Mouse (Mus musculus) liver, embryonic 15.5 days (tissue): Measurements from ENCODE around the gene Rcor1. TPM values are rescaled to one million over a fixed set of nuclear protein-coding genes. Genes with fewer than 3 reads are reported as not detected.

Experiments used
- ATAC-seq: fragments of 200-750 bp; cut with Nextera tagmentation; 2 replicates; pipeline ENCODE4 v1.8.0; 2017; ENCODE audit warnings: moderate number of reproducible peaks, mild to moderate bottlenecking, moderate library complexity; ENCODE audit not compliant: insufficient read depth
- H3K27ac ChIP-seq: fragments of 300-500 bp; sonication (generic); replicated peaks from 2 replicates; pipeline ENCODE4 v1.5.1; 2015; ENCODE audit warnings: mild to moderate bottlenecking, inconsistent platforms
- H3K27me3 ChIP-seq: fragments of 300-500 bp; sonication (generic); 2 replicates; pipeline ENCODE4 v1.6.1; 2015; ENCODE audit warnings: mild to moderate bottlenecking, inconsistent platforms
- H3K36me3 ChIP-seq: fragments of 300-500 bp; sonication (generic); replicated peaks from 2 replicates; pipeline ENCODE4 v1.6.1; 2015; ENCODE audit warnings: moderate library complexity, mild to moderate bottlenecking, inconsistent platforms
- H3K4me1 ChIP-seq: fragments of 300-500 bp; sonication (generic); replicated peaks from 2 replicates; pipeline ENCODE4 v1.6.1; 2015; ENCODE audit warnings: inconsistent platforms
- H3K4me2 ChIP-seq: fragments of 300-500 bp; sonication (generic); 2 replicates; pipeline ENCODE4 v1.6.1; 2015; ENCODE audit warnings: moderate library complexity, mild to moderate bottlenecking, inconsistent platforms
- H3K4me3 ChIP-seq: fragments of 300-500 bp; sonication (generic); replicated peaks from 2 replicates; pipeline ENCODE4 v1.5.1; 2015; ENCODE audit warnings: mild to moderate bottlenecking, inconsistent platforms
- H3K9ac ChIP-seq: fragments of 300-500 bp; sonication (generic); 2 replicates; pipeline ENCODE4 v1.6.1; 2015; ENCODE audit warnings: moderate library complexity, mild to moderate bottlenecking, inconsistent platforms
- H3K9me3 ChIP-seq: fragments of 300-500 bp; sonication (generic); replicated peaks from 2 replicates; pipeline ENCODE4 v1.6.1; 2016; ENCODE audit warnings: inconsistent platforms
- WGBS: fragments of 180-500 bp; shearing (Covaris S2); methylation state at CpG from one replicate; pipeline ENCODE4 v1.1.7; 2015; ENCODE audit warnings: mixed read lengths; ENCODE audit not compliant: insufficient replicate concordance; 5-methylcytosine and 5-hydroxymethylcytosine counted together
- polyA plus RNA-seq: library from polyadenylated mRNA; unstranded; fragments of >200 nt; fragmentation: Nextera tagmentation; extraction: Ambion mirVana; gene quantifications from 2 replicates; pipeline ENCODE4 v1.2.1, GENCODE M21; 2015

The Rcor1 gene
- polyA plus RNA-seq, 1 experiment from 2014 or later = 4.6 TPM

DNA sequence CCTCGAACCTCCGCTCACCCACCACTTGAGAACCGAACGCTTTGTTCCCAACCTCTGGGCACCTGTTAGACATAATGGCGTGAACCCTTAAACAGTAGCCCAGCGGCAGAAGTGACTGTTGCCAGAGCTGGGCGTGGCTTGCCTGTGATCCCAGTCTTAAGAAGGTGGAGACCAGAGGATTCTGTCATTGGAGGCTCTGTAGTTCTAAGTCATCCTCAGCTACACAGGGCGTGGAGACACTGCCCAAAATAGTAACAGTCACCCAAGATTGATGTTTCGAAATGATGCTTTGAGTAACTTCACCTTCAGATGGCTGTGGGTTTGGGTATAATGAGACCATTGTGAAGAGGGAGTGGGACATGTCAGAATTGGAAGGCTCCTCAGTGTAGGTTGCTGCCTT, 35.0 kb upstream of the Rcor1 start:
- no peaks in the 10 kb centered on the region for H3K36me3 ChIP-seq
- 49% methylated on average over 9 of the region's 9 CpGs for WGBS
- no peak overlapping the region for H3K4me2 ChIP-seq
- H3K27ac ChIP-seq = 0 out of 2 replicates have a peak overlapping the region, but pooled peaks have one; percentile 10
- ATAC-seq = no peak
- H3K4me3 ChIP-seq = no peak overlapping the region
- no peaks in the 10 kb centered on the region for H3K27me3 ChIP-seq
- H3K9ac ChIP-seq = no peak overlapping the region
- peaks cover 65% of the 10 kb centered on the region for H3K4me1 ChIP-seq
- no peaks in the 10 kb centered on the region for H3K9me3 ChIP-seq

DNA sequence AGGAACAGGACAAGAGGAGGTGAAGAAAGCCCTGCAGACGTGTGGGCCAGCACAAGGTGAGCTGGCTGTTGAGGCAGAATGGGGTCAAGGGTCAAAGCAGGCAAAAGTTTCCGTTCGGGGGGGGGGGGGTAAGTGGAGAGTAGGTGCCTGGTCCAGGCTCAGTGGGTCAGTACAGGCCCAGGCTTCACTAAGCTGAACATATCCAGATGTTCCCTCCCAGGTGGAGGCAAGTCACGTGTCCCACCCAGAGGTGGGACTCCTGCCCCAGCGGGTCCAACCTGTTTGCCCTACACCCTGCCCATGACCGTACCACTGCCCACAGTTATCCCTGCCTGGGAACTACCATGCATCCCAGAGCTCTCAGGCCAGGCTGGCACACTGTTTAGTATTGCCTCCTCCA, 33.3 kb upstream of the Rcor1 start:
- no peaks in the 10 kb centered on the region for H3K36me3 ChIP-seq
- no peak overlapping the region for H3K4me2 ChIP-seq
- ATAC-seq = no peak
- 66% methylated on average over 6 of the region's 6 CpGs for WGBS
- no peak overlapping the region for H3K27ac ChIP-seq
- no peaks in the 10 kb centered on the region for H3K9me3 ChIP-seq
- no peaks in the 10 kb centered on the region for H3K27me3 ChIP-seq
- peaks cover 65% of the 10 kb centered on the region for H3K4me1 ChIP-seq
- no peak overlapping the region for H3K9ac ChIP-seq
- no peak overlapping the region for H3K4me3 ChIP-seq

DNA sequence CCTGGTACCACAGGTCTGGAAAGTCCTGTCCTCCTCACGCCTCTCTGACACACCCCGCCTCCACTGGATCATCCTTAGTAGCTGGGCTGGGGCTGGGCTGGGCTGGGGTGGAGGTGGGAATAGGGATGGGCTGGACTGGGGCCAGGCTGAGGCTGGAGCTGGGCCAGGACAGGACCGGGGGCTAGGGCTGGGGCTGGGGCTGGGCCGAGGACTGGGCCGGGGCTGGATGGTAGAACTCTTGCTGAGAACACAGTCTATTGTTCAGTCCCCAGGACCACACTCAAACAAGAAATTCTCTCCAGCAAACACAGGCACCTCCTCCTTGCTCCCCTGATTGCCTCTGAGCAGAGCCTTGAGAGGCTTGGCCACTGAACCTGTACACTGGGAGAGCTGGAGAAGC, 32.8 kb upstream of the Rcor1 start:
- H3K4me1 ChIP-seq = peaks cover 65% of the 10 kb centered on the region
- no peak overlapping the region for H3K4me3 ChIP-seq
- H3K27ac ChIP-seq = peak overlapping the region; percentile 19; the same call in 1 of the 2 replicates
- no peaks in the 10 kb centered on the region for H3K36me3 ChIP-seq
- H3K9ac ChIP-seq = no peak overlapping the region
- no peak for ATAC-seq
- H3K27me3 ChIP-seq = no peaks in the 10 kb centered on the region
- no peak overlapping the region for H3K4me2 ChIP-seq
- no peaks in the 10 kb centered on the region for H3K9me3 ChIP-seq
- WGBS = 82% methylated on average over 5 of the region's 5 CpGs

DNA sequence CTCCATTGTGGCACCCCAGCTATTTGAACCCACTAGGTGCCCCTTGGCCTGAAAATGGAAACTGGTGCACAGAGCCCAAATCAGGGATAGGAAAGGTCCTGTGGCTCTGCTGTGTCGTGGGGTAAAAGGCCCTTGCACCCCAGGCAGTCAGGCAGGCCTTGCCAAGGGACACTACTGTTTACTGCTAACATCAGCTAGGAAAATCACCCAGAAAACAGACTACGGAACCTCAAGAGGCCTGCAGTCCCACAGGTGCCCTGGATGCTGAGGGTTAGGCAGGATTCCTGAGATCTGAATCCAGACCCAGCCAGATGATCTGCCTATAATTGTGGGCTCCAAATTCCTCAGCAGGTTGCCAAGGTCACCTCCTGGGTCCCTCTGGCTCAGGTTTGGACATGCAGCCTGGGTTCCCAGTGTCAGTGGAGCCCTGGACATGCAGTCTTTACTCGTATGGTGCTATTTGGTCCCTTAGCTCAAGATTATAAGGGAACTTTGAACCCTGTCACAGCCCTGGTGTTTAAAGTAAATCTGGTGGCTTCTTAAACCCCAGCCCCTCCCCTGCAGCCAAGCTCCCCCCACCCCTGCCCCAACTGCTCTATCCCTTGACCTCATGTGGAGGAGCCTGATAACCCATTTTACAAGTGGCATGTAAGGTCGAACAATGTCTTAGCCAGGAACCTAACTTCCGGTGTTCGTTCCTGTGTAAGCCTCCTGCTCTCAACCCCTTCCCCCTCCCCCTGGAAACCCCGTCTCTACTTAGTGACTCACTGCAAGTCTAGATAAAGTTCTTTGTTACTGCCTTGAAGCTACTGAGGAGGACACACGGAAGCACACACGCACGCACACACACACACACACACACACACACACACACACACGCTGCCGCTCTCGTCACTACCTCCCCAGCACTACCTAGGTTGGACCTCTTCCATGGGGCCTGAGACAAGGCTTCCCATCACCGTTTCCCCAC, 31.7 kb upstream of the Rcor1 start:
- Histone ChIP-seq H3K27ac (peak overlapping the region; percentile 71), H3K4me3 (no peak overlapping the region), H3K4me1 (peaks cover 65% of the 10 kb centered on the region), H3K9me3 (no peaks in the 10 kb centered on the region), H3K36me3 (no peaks in the 10 kb centered on the region), H3K9ac (no peak overlapping the region), H3K27me3 (no peaks in the 10 kb centered on the region), H3K4me2 (peak overlapping the region; percentile 29)
- WGBS = 23% methylated on average over 14 of the region's 14 CpGs
- ATAC-seq = peak; percentile 64

DNA sequence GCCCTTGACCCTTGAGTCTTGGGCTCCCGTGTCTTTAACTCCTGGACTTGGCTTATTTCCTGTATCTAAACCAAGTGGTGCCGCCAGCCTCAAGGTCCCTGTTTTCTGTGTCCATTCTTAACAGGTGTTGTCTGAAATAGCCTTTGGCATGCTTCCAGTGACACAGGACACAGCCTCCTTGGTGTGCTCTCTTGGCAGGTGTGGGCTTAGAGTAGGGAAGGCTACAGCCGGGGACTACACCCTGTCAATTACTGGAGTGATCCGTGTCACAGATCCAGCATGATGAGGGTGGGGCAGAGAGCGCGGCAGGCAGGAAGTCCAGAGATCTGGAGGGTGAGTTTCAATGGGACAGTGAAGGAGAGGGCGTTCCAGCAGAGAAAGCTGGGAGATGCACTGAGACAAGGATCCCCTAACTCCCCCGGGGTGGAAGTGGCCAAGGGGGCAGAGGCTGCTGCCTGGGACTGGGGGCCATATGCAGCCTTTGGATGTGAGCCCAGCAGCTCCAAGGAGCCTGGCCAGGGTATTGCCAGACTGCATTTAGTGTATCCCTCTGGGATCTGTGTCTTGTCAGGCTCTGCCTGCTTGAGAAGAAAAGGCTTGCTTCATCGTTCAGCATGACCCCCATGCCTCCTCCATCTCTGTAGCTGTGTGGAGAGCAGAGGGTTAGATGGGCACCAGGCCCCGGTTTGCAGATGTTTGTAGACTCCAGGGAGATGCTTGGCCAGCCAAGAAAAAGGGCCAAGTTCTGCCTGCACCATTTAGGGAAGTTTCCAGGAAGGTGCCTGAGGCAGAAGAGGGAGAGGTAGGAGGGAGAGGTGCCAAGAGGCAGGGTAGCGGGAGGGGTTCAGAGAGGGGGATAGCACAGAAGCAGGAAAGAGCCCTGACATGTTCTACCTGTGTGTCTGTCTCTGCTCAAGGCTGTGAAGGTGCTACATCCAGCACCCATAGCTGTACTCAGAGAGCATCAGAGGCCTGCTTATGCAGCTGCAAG, 30.4 kb upstream of the Rcor1 start:
- peaks cover 64% of the 10 kb centered on the region for H3K4me1 ChIP-seq
- H3K27ac ChIP-seq = peak overlapping the region; percentile 71
- no peak overlapping the region for H3K9ac ChIP-seq
- H3K27me3 ChIP-seq = no peaks in the 10 kb centered on the region
- H3K9me3 ChIP-seq = no peaks in the 10 kb centered on the region
- H3K36me3 ChIP-seq = no peaks in the 10 kb centered on the region
- WGBS = 46% methylated on average over 11 of the region's 11 CpGs
- peak overlapping the region; percentile 13; the same call in 1 of the 2 replicates for H3K4me2 ChIP-seq
- no peak overlapping the region for H3K4me3 ChIP-seq
- ATAC-seq = 0 out of 2 replicates have a peak, but pooled peaks have one; percentile 28

DNA sequence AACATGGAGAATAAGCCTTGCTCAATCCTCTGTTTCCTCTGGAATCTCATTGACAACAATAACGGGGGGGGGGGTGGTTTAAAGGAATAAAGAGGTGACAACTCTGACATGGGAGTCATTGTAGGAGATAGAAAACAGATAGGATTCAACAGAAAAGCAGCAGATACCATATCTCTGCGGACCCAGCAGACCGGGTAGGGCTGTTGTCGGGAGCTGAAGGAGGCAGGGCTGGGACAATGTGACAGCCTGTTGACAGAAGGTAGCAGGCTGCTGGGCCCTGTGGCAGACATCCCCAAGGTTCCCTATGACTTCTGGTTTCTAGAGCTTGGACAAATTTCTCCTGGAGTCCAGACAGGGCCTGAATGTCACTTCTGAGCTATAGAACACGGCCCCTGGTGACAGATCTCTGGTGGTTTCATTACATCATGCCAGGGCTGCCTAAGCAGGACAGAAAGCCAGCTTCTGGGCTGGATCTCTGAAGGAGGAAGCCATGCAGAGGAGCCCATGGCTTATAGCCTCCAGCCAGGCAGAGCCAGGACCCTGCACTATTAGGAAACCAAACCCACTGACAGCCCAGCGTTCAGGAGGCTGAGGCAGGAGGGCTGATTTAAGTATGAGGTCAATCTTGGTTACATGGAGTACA, 29.4 kb upstream of the Rcor1 start:
- no peaks in the 10 kb centered on the region for H3K36me3 ChIP-seq
- no peak overlapping the region for H3K4me3 ChIP-seq
- H3K27ac ChIP-seq = peak overlapping the region; percentile 71
- no peaks in the 10 kb centered on the region for H3K27me3 ChIP-seq
- no peaks in the 10 kb centered on the region for H3K9me3 ChIP-seq
- peak overlapping the region; percentile 13; the same call in 1 of the 2 replicates for H3K4me2 ChIP-seq
- peak; percentile 60 for ATAC-seq
- no peak overlapping the region; the same call in 1 of the 2 replicates for H3K9ac ChIP-seq
- peaks cover 55% of the 10 kb centered on the region for H3K4me1 ChIP-seq
- whole genome bisulfite sequencing = 22% methylated on average over 6 of the region's 6 CpGs

DNA sequence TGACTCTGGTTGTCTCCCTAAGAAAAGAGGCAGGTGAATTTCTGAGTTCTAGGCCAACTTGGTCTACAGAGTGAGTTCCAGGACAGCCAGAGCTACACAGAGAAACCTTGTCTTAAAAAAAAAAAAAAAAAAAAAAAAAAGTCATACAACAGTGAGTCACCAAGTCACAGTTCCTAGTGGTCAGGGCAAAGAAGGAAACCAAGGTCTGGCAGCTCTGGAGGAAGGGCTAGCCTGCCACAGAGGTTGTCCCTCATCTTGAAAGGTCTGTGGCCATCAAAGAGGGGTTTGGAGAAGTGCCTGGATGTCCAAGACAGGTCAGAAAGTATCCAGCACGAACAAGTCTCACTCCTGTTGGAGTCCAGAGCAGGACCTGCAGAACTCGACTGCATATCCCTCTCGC, 22.3 kb upstream of the Rcor1 start:
- Histone ChIP-seq H3K4me2 (no peak overlapping the region), H3K4me1 (no peaks in the 10 kb centered on the region), H3K4me3 (no peak overlapping the region), H3K36me3 (no peaks in the 10 kb centered on the region), H3K27ac (no peak overlapping the region), H3K9ac (no peak overlapping the region), H3K9me3 (no peaks in the 10 kb centered on the region), H3K27me3 (no peaks in the 10 kb centered on the region; the same call in 1 of the 2 replicates)
- WGBS = 52% methylated on average over 3 of the region's 3 CpGs
- no peak for ATAC-seq

DNA sequence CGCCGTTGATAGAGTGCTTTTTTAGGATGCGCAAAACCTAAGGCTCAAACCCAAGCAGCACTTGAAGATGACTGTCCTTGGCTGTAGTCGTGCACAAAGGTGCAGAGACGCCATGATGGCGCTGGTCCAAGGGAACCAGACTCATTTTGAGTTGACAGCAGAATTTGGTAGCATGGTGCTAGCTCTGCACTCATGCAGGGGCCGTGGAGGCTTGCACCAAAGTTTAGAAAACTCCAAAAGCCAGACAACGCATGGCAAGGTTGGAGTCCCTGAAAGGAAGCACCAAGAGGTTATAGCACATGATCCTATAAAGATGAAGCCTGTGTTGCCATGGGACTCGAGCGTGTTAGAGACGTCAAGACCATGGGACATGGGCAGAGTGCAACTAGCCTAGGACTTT, 21.1 kb upstream of the Rcor1 start:
- no peaks in the 10 kb centered on the region; the same call in 1 of the 2 replicates for H3K27me3 ChIP-seq
- 0 out of 2 replicates have a peak, but pooled peaks cover 4% of the 10 kb centered on the region for H3K4me1 ChIP-seq
- ATAC-seq = no peak
- H3K4me3 ChIP-seq = no peak overlapping the region
- no peak overlapping the region for H3K9ac ChIP-seq
- H3K4me2 ChIP-seq = no peak overlapping the region
- H3K27ac ChIP-seq = no peak overlapping the region
- no peaks in the 10 kb centered on the region for H3K9me3 ChIP-seq
- 81% methylated on average over 11 of the region's 11 CpGs for WGBS
- H3K36me3 ChIP-seq = no peaks in the 10 kb centered on the region

DNA sequence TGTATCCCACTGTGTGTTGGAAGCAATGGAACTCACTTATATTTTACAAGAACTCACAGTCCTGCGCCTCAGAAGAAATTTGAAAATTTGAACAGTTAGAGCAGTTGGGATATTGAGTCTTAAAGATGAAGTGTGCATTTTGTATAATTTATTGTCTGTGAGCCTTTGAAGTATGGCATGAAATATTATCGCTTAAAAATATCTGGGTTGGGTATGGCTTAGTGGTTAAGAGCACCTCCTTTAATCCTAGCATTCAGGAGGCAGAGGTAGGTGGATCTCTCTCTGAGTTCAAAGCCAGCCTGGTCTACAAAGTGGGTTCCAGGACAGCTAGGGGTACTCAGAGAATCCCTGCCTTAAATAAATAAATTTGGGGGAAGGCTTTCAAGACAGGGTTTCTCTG, 20.1 kb upstream of the Rcor1 start:
- Histone ChIP-seq H3K4me3 (no peak overlapping the region), H3K4me2 (no peak overlapping the region), H3K27ac (no peak overlapping the region), H3K4me1 (0 out of 2 replicates have a peak, but pooled peaks cover 4% of the 10 kb centered on the region), H3K27me3 (no peaks in the 10 kb centered on the region; the same call in 1 of the 2 replicates), H3K9me3 (no peaks in the 10 kb centered on the region), H3K36me3 (no peaks in the 10 kb centered on the region), H3K9ac (no peak overlapping the region)
- WGBS = 80% methylated on average over 2 of the region's 2 CpGs
- no peak for ATAC-seq

DNA sequence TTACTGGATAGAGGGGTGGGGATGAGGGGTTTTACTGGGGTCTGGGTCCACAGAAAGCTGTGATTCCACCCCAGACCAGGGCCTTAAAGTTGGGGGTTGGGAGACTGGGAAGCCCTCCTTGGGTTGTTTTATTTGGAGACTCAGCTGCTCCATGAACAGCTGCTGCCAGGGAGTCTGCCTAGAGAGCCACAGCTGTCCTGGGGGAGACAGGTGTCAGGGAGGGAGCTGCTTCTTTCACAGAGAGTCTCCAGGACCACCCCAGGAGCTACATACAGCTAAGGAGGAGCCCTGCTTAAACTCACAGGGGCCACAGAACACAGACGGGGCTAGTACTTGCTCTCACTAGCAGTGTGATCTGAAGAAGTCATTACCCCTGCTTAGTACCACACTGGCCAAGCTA, 18.0 kb upstream of the Rcor1 start:
- H3K9ac ChIP-seq = no peak overlapping the region
- no peak for ATAC-seq
- H3K36me3 ChIP-seq = no peaks in the 10 kb centered on the region
- 44% methylated on average over 1 of the region's 1 CpGs for WGBS
- H3K4me1 ChIP-seq = 0 out of 2 replicates have a peak, but pooled peaks cover 4% of the 10 kb centered on the region
- H3K27ac ChIP-seq = no peak overlapping the region
- no peaks in the 10 kb centered on the region for H3K9me3 ChIP-seq
- H3K27me3 ChIP-seq = no peaks in the 10 kb centered on the region; the same call in 1 of the 2 replicates
- H3K4me3 ChIP-seq = no peak overlapping the region
- H3K4me2 ChIP-seq = no peak overlapping the region
